Mouse (Mus musculus): ENCODE results near the gene Klf13. TPM values are rescaled to one million over a fixed set of nuclear protein-coding genes. Genes with fewer than 3 reads are reported as not detected.

Klf13 gene
- polyA plus RNA-seq, 2 experiments, result 3.4 to 15.8 TPM

DNA sequence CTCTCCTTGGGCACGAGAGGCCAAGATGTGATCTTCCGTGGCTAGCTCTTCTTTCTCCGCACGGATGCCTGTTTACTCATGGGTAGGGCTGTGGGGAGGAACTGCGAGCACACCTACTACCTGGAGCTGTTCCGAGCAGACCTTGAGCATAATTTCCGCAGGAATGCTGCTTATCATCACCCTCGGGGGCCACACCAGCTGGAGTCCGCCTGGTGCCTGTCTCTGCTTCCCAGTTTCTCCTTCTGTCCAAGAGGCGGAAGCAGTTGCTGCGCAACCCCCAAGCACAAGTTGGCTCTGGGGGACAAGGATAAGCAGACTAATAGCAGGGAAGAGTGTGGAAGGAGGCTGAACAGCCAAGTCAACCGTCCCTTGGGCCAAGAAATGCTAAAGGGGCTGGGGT is 64.8 kb downstream of the Klf13 start:
- Histone ChIP-seq H3K4me2 (ENCODE audit: low read depth) (no peak overlapping the region), H3K27me3 (ENCODE audit: control insufficient read depth, insufficient read depth, low read length) (no peaks in the 10 kb centered on the region), H3K4me3 (ENCODE audit: insufficient read depth in 1 of 2, low read depth in 2 of 2, low read length in 2 of 2) (no peak overlapping the region), H3K4me1 (replicated peaks; ENCODE audit: control insufficient read depth in 2 of 2, insufficient read depth in 2 of 2, low read length in 1 of 2) (peaks cover 0 to 3% of the 10 kb centered on the region in 2 experiments; a peak in 1 of 4 replicates), H3K36me3 (replicated peaks; ENCODE audit: control insufficient read depth, insufficient read depth, low read depth) (no peaks in the 10 kb centered on the region), H3K9ac (replicated peaks) (no peak overlapping the region), H3K9me3 (ENCODE audit: control insufficient read depth, low read length) (no peaks in the 10 kb centered on the region), H3K27ac (no peak overlapping the region)
- ATAC-seq (ENCODE audit: insufficient read depth), result no peak
- TF ChIP-seq EP300 (IDR thresholded peaks at IDR 0.05; ENCODE audit: low read depth) (no peak), CTCF (IDR thresholded peaks at IDR 0.05; ENCODE audit: low read depth) (no peak)
- DNase-seq (ENCODE audit: low read depth in 3 of 3, low spot score in 3 of 3), result no peak
- 52% methylated on average over 12 of the region's 12 CpGs for WGBS (ENCODE audit: insufficient replicate concordance)

- TF ChIP-seq CTCF (IDR thresholded peaks at IDR 0.05; ENCODE audit: low read depth) (no peak), EP300 (IDR thresholded peaks at IDR 0.05; ENCODE audit: low read depth) (no peak)
- H3K9me3 ChIP-seq (ENCODE audit: control insufficient read depth, low read length), result no peaks in the 10 kb centered on the region
- H3K4me1 ChIP-seq (replicated peaks; ENCODE audit: control insufficient read depth in 2 of 2, insufficient read depth in 2 of 2, low read length in 1 of 2), result 0 out of 4 replicates have a peak, but pooled peaks cover 0 to 2% of the 10 kb centered on the region in 2 experiments
- no peak overlapping the region for H3K27ac ChIP-seq
- no peaks in the 10 kb centered on the region for H3K27me3 ChIP-seq (ENCODE audit: control insufficient read depth, insufficient read depth, low read length)
- no peaks in the 10 kb centered on the region for H3K36me3 ChIP-seq (replicated peaks; ENCODE audit: control insufficient read depth, insufficient read depth, low read depth)
- ATAC-seq (ENCODE audit: insufficient read depth), result no peak
- no peak overlapping the region for H3K4me2 ChIP-seq (ENCODE audit: low read depth)
- no peak for DNase-seq (ENCODE audit: low read depth in 3 of 3, low spot score in 3 of 3)
- WGBS (ENCODE audit: insufficient replicate concordance), result 56% methylated on average over 6 of the region's 6 CpGs
- H3K4me3 ChIP-seq (ENCODE audit: insufficient read depth in 1 of 2, low read depth in 2 of 2, low read length in 2 of 2), result no peak overlapping the region
- H3K9ac ChIP-seq (replicated peaks), result no peak overlapping the region
Observed at GRCm38 (mm10) chr7:63871698-63872097, 67.0 kb downstream of the Klf13 start.

GRCm38 (mm10) chr7:63868356-63868918 is 70.3 kb downstream of the Klf13 start:
- Histone ChIP-seq H3K4me2 (ENCODE audit: low read depth) (no peak overlapping the region), H3K9me3 (ENCODE audit: control insufficient read depth, low read length) (no peaks in the 10 kb centered on the region), H3K36me3 (replicated peaks; ENCODE audit: control insufficient read depth, insufficient read depth, low read depth) (no peaks in the 10 kb centered on the region), H3K9ac (replicated peaks) (no peak overlapping the region), H3K27me3 (ENCODE audit: control insufficient read depth, insufficient read depth, low read length) (no peaks in the 10 kb centered on the region), H3K4me1 (replicated peaks; ENCODE audit: control insufficient read depth in 2 of 2, insufficient read depth in 2 of 2, low read length in 1 of 2) (0 out of 4 replicates have a peak, but pooled peaks cover 0 to 2% of the 10 kb centered on the region in 2 experiments), H3K4me3 (ENCODE audit: insufficient read depth in 1 of 2, low read depth in 2 of 2, low read length in 2 of 2) (no peak overlapping the region), H3K27ac (no peak overlapping the region)
- TF ChIP-seq EP300 (IDR thresholded peaks at IDR 0.05; ENCODE audit: low read depth), result no peak
- TF ChIP-seq CTCF (IDR thresholded peaks at IDR 0.05; ENCODE audit: low read depth), result no peak
- 25% methylated on average over 6 of the region's 6 CpGs for WGBS (ENCODE audit: insufficient replicate concordance)
- no peak for ATAC-seq (ENCODE audit: insufficient read depth)
- DNase-seq (ENCODE audit: low read depth in 3 of 3, low spot score in 3 of 3), result no peak

DNA sequence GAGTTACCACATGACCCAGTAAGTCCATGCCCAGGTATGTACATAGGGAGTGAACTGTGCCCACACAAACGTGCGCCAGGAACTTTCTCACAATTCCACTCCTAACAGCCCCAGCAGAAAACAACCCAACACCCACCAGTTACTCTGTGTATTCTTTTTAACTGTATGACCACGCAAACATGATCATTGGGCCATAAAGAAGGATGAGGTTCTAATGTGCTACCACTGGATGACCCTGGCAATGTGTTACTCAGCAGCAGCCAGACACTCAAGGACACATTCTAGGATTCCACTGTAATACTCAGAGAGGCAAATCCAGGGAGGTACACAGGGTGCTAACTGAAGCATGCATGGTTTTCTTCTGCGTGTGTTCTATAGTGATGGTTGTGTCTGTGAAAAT is 72.8 kb downstream of the Klf13 start:
- DNase-seq (ENCODE audit: low read depth in 3 of 3, low spot score in 3 of 3), result no peak
- Histone ChIP-seq H3K27ac (no peak overlapping the region), H3K9me3 (ENCODE audit: control insufficient read depth, low read length) (no peaks in the 10 kb centered on the region), H3K27me3 (ENCODE audit: control insufficient read depth, insufficient read depth, low read length) (no peaks in the 10 kb centered on the region), H3K4me1 (replicated peaks; ENCODE audit: control insufficient read depth in 2 of 2, insufficient read depth in 2 of 2, low read length in 1 of 2) (0 out of 4 replicates have a peak, but pooled peaks cover 0 to 2% of the 10 kb centered on the region in 2 experiments), H3K36me3 (replicated peaks; ENCODE audit: control insufficient read depth, insufficient read depth, low read depth) (no peaks in the 10 kb centered on the region), H3K4me3 (ENCODE audit: insufficient read depth in 1 of 2, low read depth in 2 of 2, low read length in 2 of 2) (no peak overlapping the region), H3K4me2 (ENCODE audit: low read depth) (no peak overlapping the region), H3K9ac (replicated peaks) (no peak overlapping the region)
- TF ChIP-seq CTCF (IDR thresholded peaks at IDR 0.05; ENCODE audit: low read depth) (no peak), EP300 (IDR thresholded peaks at IDR 0.05; ENCODE audit: low read depth) (no peak)
- WGBS (ENCODE audit: insufficient replicate concordance), result 67% methylated on average over 4 of the region's 4 CpGs
- ATAC-seq (ENCODE audit: insufficient read depth), result no peak

DNA sequence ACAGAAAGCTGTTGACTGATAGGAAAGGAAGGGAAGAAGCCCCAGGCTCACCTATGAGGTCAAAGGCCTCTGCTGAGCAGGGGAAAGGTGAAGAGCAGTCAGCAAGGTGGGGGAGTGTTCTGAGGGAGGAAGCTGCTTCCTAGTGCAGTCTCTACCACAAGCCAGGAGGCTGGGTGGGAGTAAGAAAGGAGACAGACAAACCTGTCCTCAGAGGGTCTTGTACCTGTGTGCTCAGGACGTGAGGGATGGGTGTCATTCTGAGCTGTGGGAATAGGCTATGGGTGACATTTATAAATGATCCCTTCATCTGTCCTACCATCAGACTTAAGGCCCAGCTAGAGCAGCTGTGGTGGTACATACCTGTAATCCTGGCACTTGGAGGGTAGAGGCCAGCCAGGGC is 75.7 kb downstream of the Klf13 start:
- no peak for DNase-seq (ENCODE audit: low read depth in 3 of 3, low spot score in 3 of 3)
- WGBS (ENCODE audit: insufficient replicate concordance), result 45% methylated on average over 1 of the region's 1 CpGs
- Histone ChIP-seq H3K27me3 (ENCODE audit: control insufficient read depth, insufficient read depth, low read length) (no peaks in the 10 kb centered on the region), H3K4me1 (replicated peaks; ENCODE audit: control insufficient read depth in 2 of 2, insufficient read depth in 2 of 2, low read length in 1 of 2) (peaks cover 0 to 3% of the 10 kb centered on the region in 2 experiments; a peak in 3 of 4 replicates), H3K9ac (replicated peaks) (no peak overlapping the region), H3K4me3 (ENCODE audit: insufficient read depth in 1 of 2, low read depth in 2 of 2, low read length in 2 of 2) (no peak overlapping the region), H3K36me3 (replicated peaks; ENCODE audit: control insufficient read depth, insufficient read depth, low read depth) (no peaks in the 10 kb centered on the region), H3K9me3 (ENCODE audit: control insufficient read depth, low read length) (no peaks in the 10 kb centered on the region), H3K4me2 (ENCODE audit: low read depth) (no peak overlapping the region), H3K27ac (no peak overlapping the region)
- no peak for TF ChIP-seq CTCF (IDR thresholded peaks at IDR 0.05; ENCODE audit: low read depth)
- no peak for TF ChIP-seq EP300 (IDR thresholded peaks at IDR 0.05; ENCODE audit: low read depth)
- no peak for ATAC-seq (ENCODE audit: insufficient read depth)

Measured in liver, embryonic 14.5 days (tissue).